Mouse (Mus musculus): ENCODE results near the gene Pitpnm3. TPM values are rescaled to one million over a fixed set of nuclear protein-coding genes. Genes with fewer than 3 reads are reported as not detected.

The Pitpnm3 gene
- polyA plus RNA-seq, 1 experiment = 69.5 TPM

GRCm38 (mm10) chr11:72037996-72038395 lies 97.6 kb downstream of the Pitpnm3 start:
- Histone ChIP-seq H3K27ac (ENCODE audit: insufficient read depth, low read length) (no peak overlapping the region), H3K4me1 (ENCODE audit: control insufficient read depth, insufficient read depth, low read length) (peaks cover 4% of the 10 kb centered on the region; the same call in 1 of the 2 replicates), H3K4me3 (ENCODE audit: insufficient read depth, low read length) (no peak overlapping the region)
- peak; percentile 80 for TF ChIP-seq CTCF (IDR thresholded peaks at IDR 0.05; ENCODE audit: extremely low read depth, insufficient read depth, low read length)
- TF ChIP-seq POLR2A (IDR thresholded peaks at IDR 0.05; ENCODE audit: extremely low read depth, insufficient read depth, low read length) = no peak

GRCm38 (mm10) chr11:72037409-72037808 lies 98.2 kb downstream of the Pitpnm3 start, which contains the start of gene Aipl1:
Aipl1 (minus strand) TSS chr11:72037509.
- Histone ChIP-seq H3K4me3 (ENCODE audit: insufficient read depth, low read length) (no peak within 1 kb of the TSS), H3K27ac (ENCODE audit: insufficient read depth, low read length) (no peak within 1 kb of the TSS), H3K4me1 (ENCODE audit: control insufficient read depth, insufficient read depth, low read length) (peaks cover 4% of the 10 kb centered on the region; the same call in 1 of the 2 replicates)
- no peak for TF ChIP-seq POLR2A (IDR thresholded peaks at IDR 0.05; ENCODE audit: extremely low read depth, insufficient read depth, low read length)
- TF ChIP-seq CTCF (IDR thresholded peaks at IDR 0.05; ENCODE audit: extremely low read depth, insufficient read depth, low read length) = no peak

- no peak overlapping the region for H3K4me3 ChIP-seq (ENCODE audit: insufficient read depth, low read length)
- no peak overlapping the region for H3K27ac ChIP-seq (ENCODE audit: insufficient read depth, low read length)
- no peaks in the 10 kb centered on the region for H3K4me1 ChIP-seq (ENCODE audit: control insufficient read depth, insufficient read depth, low read length)
- TF ChIP-seq CTCF (IDR thresholded peaks at IDR 0.05; ENCODE audit: extremely low read depth, insufficient read depth, low read length) (no peak), POLR2A (IDR thresholded peaks at IDR 0.05; ENCODE audit: extremely low read depth, insufficient read depth, low read length) (no peak)
Measured at GRCm38 (mm10) chr11:72032589-72032988, 103.0 kb downstream of the Pitpnm3 start.

- TF ChIP-seq CTCF (IDR thresholded peaks at IDR 0.05; ENCODE audit: extremely low read depth, insufficient read depth, low read length) (no peak), POLR2A (IDR thresholded peaks at IDR 0.05; ENCODE audit: extremely low read depth, insufficient read depth, low read length) (no peak)
- Histone ChIP-seq H3K4me3 (ENCODE audit: insufficient read depth, low read length) (no peak overlapping the region), H3K4me1 (ENCODE audit: control insufficient read depth, insufficient read depth, low read length) (no peaks in the 10 kb centered on the region), H3K27ac (ENCODE audit: insufficient read depth, low read length) (no peak overlapping the region)
Measured at GRCm38 (mm10) chr11:72032091-72032490, 103.5 kb downstream of the Pitpnm3 start.

GRCm38 (mm10) chr11:72031353-72031752 lies 104.2 kb downstream of the Pitpnm3 start:
- TF ChIP-seq POLR2A (IDR thresholded peaks at IDR 0.05; ENCODE audit: extremely low read depth, insufficient read depth, low read length) (no peak), CTCF (IDR thresholded peaks at IDR 0.05; ENCODE audit: extremely low read depth, insufficient read depth, low read length) (no peak)
- H3K4me1 ChIP-seq (ENCODE audit: control insufficient read depth, insufficient read depth, low read length) = no peaks in the 10 kb centered on the region
- H3K27ac ChIP-seq (ENCODE audit: insufficient read depth, low read length) = no peak overlapping the region
- H3K4me3 ChIP-seq (ENCODE audit: insufficient read depth, low read length) = no peak overlapping the region

GRCm38 (mm10) chr11:72029143-72029542 lies 106.4 kb downstream of the Pitpnm3 start:
- TF ChIP-seq CTCF (IDR thresholded peaks at IDR 0.05; ENCODE audit: extremely low read depth, insufficient read depth, low read length) = peak; percentile 62
- TF ChIP-seq POLR2A (IDR thresholded peaks at IDR 0.05; ENCODE audit: extremely low read depth, insufficient read depth, low read length) = no peak
- no peak overlapping the region for H3K4me3 ChIP-seq (ENCODE audit: insufficient read depth, low read length)
- H3K4me1 ChIP-seq (ENCODE audit: control insufficient read depth, insufficient read depth, low read length) = no peaks in the 10 kb centered on the region
- H3K27ac ChIP-seq (ENCODE audit: insufficient read depth, low read length) = no peak overlapping the region

- Histone ChIP-seq H3K4me3 (ENCODE audit: insufficient read depth, low read length) (no peak overlapping the region), H3K4me1 (ENCODE audit: control insufficient read depth, insufficient read depth, low read length) (no peaks in the 10 kb centered on the region), H3K27ac (ENCODE audit: insufficient read depth, low read length) (no peak overlapping the region)
- TF ChIP-seq CTCF (IDR thresholded peaks at IDR 0.05; ENCODE audit: extremely low read depth, insufficient read depth, low read length) (no peak), POLR2A (IDR thresholded peaks at IDR 0.05; ENCODE audit: extremely low read depth, insufficient read depth, low read length) (no peak)
Measured at GRCm38 (mm10) chr11:72027836-72028235, 107.7 kb downstream of the Pitpnm3 start.

- no peak overlapping the region for H3K27ac ChIP-seq (ENCODE audit: insufficient read depth, low read length)
- H3K4me1 ChIP-seq (ENCODE audit: control insufficient read depth, insufficient read depth, low read length) = no peaks in the 10 kb centered on the region
- no peak overlapping the region for H3K4me3 ChIP-seq (ENCODE audit: insufficient read depth, low read length)
- no peak for TF ChIP-seq CTCF (IDR thresholded peaks at IDR 0.05; ENCODE audit: extremely low read depth, insufficient read depth, low read length)
- TF ChIP-seq POLR2A (IDR thresholded peaks at IDR 0.05; ENCODE audit: extremely low read depth, insufficient read depth, low read length) = no peak
Measured at GRCm38 (mm10) chr11:72026516-72026915, 109.1 kb downstream of the Pitpnm3 start.

GRCm38 (mm10) chr11:72025843-72026242 lies 109.7 kb downstream of the Pitpnm3 start:
- Histone ChIP-seq H3K4me1 (ENCODE audit: control insufficient read depth, insufficient read depth, low read length) (no peaks in the 10 kb centered on the region), H3K27ac (ENCODE audit: insufficient read depth, low read length) (no peak overlapping the region), H3K4me3 (ENCODE audit: insufficient read depth, low read length) (no peak overlapping the region)
- TF ChIP-seq CTCF (IDR thresholded peaks at IDR 0.05; ENCODE audit: extremely low read depth, insufficient read depth, low read length) (peak; percentile 40; the same call in 1 of the 2 replicates), POLR2A (IDR thresholded peaks at IDR 0.05; ENCODE audit: extremely low read depth, insufficient read depth, low read length) (no peak)

GRCm38 (mm10) chr11:72024193-72024781 lies 111.3 kb downstream of the Pitpnm3 start:
- TF ChIP-seq CTCF (IDR thresholded peaks at IDR 0.05; ENCODE audit: extremely low read depth, insufficient read depth, low read length) (peak; percentile 83), POLR2A (IDR thresholded peaks at IDR 0.05; ENCODE audit: extremely low read depth, insufficient read depth, low read length) (no peak)

More at GRCm38 (mm10) chr11:72024193-72024781, 111.3 kb downstream of the Pitpnm3 start:
- H3K4me3 ChIP-seq (ENCODE audit: insufficient read depth, low read length) = no peak overlapping the region
- H3K27ac ChIP-seq (ENCODE audit: insufficient read depth, low read length) = no peak overlapping the region
- H3K4me1 ChIP-seq (ENCODE audit: control insufficient read depth, insufficient read depth, low read length) = no peaks in the 10 kb centered on the region
